Mouse (Mus musculus) heart, adult 18-20 months (tissue): Measurements from ENCODE around the gene Cuedc1. TPM values are rescaled to one million over a fixed set of nuclear protein-coding genes. Genes with fewer than 3 reads are reported as not detected.
A peak's percentile ranks its signal among the peaks of the same experiment; 100 is the strongest.

Source experiments
- DNase-seq, 2 experiments: peaks; one replicate each; pipeline ENCODE4 v3.0.0; 2021 to 2022; ENCODE audit warnings: mixed read lengths in 1 of 2
- long read RNA-seq, 2 experiments: library from polyadenylated mRNA; stranded (forward); transcript quantifications; one replicate each; pipeline ENCODE4 v2.0.0; 2021
- total RNA-seq, 2 experiments: library from RNA; stranded (reverse); gene quantifications; 2 replicates each; pipeline ENCODE4 v1.2.3; 2021

The Cuedc1 gene
- 10 to 100 TPM; 40.0 to 43.8 TPM for total RNA-seq
- long read RNA-seq, experiment 1, transcript Cuedc1-201 (11 exons, 3,180 nt), result major isoform, 10 of 41 reads
- long read RNA-seq, experiment 1, partial matches to known transcripts, result 14 of 41 reads
- long read RNA-seq, experiment 1, other reads (novel, unspliced or antisense), result 16 of 41 reads
- long read RNA-seq, experiment 2, transcript Cuedc1-201 (11 exons, 3,180 nt), result major isoform, 5 of 19 reads
- long read RNA-seq, experiment 2, partial matches to known transcripts, result 4 of 19 reads
- long read RNA-seq, experiment 2, other reads (novel, unspliced or antisense), result 10 of 19 reads

DNA sequence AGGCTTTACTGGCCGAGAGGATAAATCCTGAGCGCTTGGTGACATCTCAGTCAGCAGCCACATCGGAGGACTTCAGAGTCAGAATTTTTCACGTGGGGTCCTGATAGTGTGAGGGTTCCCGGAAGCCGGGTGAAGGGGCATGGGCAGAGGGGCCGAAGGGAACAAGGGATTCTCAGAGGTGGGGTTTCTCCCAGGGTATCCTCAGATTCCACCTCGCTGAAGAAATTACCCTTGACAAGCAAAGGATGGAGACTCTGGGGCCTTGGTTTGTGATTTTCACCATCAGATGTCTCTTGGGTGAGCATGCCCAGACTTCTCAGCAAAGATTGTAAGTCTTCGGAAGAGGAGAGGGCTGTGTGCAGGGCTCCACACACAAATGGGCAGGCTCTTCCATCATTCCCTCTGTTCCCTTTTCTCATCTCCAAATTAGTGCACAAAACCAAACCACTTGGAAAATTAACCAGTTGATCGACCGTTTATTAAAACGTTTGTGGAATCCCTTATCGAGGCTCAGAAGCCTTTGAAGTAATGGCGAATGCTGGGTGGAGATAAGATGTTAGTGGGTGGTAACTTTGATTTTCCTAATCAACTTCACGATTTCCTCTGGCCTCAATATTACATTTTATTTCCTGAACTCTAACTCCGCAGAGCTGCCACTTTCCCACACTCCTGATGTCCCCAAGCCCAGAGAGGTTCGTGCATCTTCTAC, at the start of gene Cuedc1:
Cuedc1 (plus strand) TSS at position 38 of the 709 bp plus-strand sequence.
- peak in 1 of 2 experiments; percentile 39 for DNase-seq

DNA sequence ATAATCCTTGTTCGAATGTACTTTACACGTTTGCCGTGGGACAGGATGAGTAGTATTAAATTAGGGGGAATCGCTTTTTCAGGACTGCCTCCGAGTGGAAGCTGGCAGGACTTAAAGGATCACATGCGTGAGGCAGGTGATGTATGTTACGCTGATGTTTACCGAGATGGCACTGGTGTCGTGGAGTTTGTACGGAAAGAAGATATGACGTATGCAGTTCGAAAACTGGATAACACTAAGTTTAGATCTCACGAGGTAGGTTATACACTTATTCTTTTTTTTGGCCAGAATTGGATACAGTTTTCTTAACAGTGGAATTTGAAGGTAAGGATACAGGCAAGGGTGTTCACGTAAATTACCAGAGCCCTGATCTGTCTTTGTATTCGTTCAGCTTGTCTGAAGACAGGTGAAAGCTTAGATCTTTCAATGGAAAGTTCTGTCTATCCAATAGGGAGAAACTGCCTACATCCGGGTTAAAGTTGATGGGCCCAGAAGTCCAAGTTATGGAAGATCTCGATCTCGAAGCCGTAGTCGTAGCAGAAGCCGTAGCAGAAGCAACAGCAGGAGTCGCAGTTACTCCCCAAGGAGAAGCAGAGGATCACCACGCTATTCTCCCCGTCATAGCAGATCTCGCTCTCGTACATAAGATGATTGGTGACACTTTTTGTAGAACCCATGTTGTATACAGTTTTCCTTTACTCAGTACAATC, 48.7 kb upstream of the Cuedc1 start:
- peak in 1 of 2 experiments; percentile 37 for DNase-seq

DNA sequence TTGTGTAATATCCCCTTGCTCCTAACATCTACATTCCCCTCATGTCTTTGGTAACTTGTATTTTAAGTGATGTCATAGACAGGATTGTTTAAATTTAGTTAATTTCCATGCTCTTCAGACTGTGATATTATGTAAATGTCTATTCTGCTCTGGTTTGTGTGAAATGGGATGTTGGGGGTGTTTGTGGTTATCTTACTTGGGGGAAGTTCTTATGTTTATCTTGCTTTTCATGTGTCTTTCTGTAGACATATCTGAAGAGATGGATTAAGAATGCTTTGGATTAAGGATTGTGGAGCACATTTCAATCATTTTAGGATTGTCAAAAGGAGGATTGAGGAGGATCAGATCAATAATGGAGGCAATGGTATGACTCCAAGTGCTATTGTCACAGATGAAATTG, 48.1 kb upstream of the Cuedc1 start:
- no peak for DNase-seq

DNA sequence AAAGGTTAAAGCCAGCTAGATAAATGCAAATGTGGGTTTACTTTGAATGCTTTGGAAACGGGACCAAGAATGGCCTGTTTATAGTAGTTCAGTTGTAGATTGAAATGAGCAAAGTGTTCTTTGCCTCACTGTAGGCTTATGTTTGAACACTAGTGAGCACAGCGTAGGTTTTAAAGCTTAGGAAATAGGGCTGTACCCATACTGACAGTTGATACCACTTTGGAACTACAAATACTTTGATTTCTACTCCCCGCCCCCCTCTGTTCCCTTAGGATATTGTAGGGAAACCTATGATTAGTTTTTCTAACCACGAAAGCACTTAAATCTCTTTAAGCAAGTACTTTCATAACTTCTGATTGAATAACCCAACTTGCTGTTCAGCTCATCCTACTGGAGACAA, 45.2 kb upstream of the Cuedc1 start:
- DNase-seq, result no peak

DNA sequence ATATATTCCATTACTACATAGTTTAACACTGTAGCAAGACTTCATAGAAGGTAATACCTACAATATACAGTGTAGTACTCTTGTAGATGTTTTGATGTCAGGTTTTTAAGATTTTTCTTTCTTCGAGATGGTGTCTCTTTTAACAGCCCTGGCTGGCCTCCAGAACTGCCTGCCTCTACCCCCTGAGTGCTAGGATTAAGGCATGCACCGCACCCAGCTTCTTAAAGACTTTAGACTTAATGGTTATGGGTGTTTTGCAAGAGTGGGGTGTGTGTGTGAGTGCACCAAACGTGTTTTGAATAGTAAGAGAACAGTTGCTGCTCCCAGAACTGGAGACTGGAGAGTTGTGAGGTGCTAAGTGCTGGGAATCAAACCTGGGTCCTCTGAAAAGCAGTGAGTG, 44.0 kb upstream of the Cuedc1 start:
- no peak for DNase-seq

DNA sequence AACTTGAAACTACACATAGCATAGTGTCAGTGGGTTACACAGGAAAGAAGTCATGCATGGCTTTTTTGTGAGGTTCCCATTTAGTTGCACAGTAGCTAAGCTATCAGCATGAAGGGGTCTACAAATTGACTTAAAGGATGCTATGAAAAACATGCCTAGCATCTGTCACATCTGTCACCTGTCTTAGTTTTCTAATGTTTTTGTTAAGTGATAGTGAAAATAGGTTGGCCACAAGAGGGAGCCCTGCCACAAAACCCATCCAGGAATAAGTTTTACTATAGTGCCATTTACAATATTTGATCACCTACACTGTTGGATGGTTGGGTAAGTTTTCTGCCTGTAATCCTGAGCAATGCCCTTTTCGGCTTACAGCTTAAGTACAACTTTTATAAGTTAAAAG, 43.3 kb upstream of the Cuedc1 start:
- peak; percentile 44 to 81 for DNase-seq

DNA sequence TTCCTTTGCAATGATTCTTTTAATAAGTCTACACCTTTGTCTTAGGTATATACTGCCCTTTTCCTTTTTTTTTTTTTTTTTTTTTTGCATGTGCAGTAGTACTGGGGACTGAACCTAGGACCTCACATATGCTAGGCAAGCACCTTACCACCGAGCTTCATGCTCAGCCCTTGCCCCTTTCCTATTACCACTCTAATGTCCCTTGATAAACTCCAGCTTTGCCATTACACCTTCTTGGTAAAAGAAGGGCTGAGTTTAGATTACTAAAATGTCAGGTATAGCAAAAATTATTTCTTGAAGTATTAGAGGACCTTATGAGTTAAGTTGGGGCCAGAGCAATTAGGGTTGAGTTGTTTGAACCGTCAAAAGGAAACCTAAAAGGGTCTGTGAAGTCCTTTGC, 42.1 kb upstream of the Cuedc1 start:
- DNase-seq, result no peak

DNA sequence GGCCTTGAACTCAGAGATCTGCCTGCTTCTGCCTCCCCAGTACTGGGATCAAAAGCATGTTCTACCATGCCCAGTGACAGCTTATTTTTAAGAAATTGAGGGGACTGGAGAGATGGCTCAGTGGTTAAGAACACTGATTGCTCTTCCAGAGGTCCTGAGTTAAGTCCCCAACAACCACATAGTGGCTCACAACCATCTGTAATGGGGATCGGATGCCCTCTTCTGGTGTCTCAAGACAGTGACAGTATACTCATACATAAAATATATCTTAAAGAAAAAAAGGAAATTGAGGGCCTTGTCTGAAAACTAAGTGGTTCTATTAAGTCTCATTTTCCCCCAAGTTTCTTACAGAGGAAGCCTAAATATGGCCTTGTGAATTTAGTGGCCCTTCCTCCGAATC, 40.1 kb upstream of the Cuedc1 start:
- no peak for DNase-seq

DNA sequence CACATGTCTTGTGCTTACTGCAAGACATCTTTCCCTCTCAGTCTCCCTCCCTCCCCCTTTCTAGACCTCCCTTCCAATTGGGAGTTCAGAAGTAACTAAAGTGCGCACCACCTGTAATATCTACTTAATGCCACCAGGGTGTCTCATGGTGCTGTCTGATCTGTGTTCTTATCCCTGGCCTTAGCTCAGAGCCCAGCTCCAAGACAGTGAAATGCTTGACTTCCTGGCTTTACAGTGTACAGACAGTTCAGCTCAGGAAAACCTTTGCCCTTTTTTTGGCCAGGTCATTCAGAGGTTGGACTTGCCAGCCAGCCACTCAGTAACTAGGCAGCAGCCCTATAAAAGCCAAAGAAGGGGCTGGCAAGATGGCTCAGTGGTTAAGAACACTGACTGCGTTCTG, 38.7 kb upstream of the Cuedc1 start:
- peak; percentile 62 to 72 for DNase-seq

DNA sequence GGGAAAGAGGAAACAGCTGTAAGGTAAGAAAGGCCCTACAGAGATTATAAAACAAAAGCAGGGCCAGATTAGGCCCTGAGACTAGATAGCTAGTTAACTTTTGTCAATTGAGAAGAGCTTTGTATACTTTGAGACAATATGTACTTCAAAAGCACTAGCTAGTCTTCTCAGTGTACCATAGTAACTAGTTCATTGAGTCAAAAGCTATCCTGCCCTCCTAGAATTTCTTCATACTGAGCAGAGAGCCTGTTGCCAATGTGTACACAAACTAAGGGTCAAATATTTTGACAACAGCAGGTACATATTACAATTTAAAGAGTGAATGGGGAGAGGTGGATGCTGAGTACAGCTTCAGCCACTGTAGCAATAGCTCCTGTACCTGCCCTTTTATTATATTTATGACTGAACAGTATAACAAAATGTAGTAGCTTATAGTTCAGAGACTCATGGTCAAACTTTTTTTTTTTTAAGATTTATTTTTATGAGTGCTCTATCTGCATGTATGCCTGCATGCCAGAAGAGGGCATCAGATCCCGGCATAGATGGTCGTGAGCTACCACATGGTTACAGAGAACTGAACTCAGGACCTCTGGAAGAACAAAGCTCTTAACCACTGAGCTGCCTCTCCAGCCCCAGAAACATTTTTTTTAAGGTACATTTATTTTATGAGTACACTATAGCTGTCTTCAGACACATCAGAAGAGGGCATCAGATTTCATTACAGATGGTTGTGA, 35.8 kb upstream of the Cuedc1 start:
- DNase-seq, result no peak

DNA sequence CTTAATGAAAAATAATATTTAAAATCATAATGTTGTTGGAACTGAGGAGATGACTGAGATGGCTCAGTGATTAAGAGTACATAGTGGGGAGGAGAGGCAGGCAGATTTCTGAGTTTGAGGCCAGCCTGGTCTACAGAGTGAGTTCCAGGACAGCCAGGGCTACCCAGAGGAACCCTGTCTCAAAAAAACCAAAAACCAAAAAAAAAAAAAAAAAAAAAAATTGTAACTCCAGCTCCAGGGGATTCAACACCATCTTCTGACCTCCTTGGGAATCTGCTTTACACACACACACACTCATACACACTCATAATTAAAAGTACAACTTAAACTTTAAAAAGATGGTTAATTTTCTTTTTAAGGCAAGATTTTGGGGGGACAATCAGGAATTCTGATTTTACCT, 32.1 kb upstream of the Cuedc1 start:
- DNase-seq, result no peak

DNA sequence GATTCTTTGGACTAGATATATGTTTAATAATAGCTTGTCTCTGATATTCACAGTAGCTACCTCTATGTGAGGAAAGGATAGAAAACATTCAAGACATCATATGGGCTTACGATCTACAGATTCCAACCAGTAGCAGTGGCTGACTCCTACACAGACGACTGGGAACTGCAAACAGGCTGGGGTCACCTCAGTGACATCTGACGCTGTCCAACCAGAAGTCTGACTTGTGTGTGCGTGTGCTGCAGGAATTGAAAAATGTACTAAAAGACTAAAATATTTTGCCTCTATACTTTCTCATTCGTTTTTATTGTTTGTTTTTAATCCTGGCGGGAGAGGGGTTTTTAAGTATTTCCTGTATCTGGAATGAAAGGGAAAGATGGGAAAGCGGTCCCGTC, 30.7 kb upstream of the Cuedc1 start:
- no peak for DNase-seq

DNA sequence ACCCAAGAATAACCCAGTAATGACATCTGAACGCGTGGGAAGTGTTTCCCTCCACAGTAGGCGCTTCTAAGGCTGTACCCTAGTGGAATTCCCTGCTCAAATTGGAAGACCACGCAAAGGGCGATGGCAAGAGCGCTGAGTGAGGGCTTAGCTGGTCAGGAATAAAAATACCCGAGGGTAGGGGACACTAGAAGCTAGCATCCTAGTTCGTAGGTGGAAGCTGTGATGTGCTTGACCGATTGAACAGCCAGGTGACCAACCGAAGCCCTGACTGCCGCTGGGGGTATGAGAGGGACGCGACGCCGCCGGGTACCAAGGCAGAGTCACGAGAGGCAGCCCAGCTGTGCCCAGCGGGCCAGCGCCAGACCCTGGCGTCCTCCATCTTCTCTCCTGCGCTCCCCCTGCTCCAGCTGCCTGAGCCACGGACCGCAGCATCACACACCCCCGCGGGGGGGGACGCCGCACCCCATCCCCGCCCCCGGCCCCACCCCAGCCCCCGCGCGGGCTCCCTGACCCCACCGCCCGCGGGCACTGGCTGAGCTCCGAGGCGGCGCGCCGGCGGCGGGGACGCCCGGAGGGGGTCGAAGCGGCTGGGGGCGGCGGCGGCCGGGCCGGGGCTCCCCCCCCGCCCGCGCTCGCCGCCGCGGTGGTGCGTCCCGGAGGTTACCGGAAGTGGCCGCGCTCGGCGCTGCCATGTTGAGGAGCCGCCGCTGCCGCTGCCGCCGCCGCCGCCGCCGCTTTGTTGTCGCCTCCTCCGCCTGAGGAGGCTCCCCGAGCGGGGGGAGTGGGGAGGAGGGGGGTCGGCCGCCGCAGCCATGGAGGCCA, 30.1 kb upstream of the Cuedc1 start, which contains the start of gene Vezf1:
Vezf1 (plus strand) TSS at position 694 of the 825 bp plus-strand sequence.
- DNase-seq, result peak; percentile 81 to 82

DNA sequence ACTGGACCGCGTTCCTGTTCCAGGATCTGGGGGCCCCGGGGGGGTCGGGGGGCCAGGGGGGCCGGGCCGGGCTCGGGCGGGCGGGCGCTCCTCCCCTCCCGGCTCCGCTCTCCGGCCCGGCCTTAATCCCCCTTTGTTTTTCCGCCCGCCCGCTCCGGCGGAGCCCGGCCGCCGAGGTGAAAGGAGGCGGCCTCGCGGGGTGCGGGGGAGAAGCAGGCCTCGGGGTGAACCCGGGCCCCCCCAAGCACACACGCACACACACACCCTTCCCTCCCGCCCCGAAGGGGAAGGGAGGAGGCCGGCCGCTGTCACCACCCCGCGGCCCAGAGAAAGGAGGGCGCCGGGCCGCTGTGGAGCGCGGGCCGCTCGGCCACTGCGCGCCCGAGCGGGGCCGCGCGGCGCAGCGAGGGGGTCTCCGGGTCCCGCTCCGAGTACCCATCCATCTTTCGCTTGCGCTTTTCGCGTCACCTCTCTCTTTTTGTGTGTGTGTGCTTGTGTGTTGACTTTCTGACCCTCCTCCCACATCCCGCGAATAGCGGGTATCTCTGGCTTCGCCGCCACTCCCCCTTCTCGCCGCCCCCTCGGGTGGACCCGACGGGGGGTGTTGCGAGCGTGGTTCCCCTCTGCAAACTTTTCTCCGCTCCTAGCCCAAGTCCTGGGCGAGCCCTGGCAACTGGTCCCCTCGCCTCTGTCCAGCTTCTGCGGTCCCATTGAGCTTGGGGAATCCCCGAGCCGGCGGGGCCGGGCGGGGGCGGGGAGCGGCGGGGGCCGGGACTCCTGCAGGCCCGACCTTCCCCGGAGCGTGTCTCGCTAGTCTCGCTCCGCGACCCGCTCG, 29.2 kb upstream of the Cuedc1 start:
- peak; percentile 86 to 88 for DNase-seq

DNA sequence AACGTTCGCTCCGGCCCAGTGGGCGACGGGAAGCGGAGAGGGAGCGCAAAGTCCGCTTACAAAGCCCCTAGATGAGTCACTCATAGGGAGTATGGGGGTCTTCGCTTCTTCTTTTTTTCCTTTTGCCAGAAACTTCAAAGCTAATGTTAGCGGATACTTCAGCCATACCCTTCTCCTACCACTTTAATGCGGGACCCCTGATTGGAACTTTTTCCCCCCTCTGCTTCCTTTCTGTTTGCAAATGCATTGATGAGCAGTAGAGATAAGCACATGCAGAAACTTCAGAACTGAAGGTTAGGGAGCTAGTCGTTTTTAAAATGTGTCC, 28.6 kb upstream of the Cuedc1 start:
- no peak for DNase-seq

DNA sequence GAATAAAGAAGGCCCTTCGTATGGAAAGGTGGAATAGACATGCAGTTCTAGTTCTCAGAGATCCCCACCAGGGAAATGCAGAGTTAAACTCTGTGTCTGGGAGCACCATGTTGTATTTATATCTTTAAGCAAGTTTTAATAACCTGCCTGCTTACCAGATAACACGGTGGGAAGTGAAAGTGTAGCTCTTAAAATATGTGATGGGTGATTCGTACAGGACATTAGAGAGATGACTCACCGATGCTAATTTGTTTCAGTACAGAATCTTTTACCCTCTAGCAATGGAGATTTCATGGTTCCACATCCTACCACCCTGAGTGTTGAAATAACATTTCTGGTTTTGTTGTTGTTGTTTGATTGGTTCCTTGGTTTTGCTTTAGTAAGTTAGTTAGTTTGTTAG, 27.5 kb upstream of the Cuedc1 start:
- no peak for DNase-seq

DNA sequence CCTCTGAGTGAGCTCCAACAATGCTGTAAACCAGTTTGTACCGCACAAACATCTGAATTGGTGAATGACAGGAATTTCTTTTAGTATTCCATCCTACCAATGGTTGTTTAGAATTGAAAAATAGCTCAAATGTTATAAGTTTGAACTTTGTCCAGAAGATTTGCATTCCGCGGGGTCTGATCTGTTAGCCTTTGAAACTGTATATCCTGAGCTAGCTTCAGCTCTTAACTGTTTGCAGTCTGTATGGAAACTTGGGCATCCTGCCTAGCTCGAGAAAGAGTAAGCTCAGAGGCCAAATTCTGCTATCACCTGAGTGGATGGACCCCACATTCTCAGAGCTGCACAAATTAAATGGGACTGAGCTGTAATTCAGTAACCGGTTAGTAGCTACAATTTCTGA, 26.7 kb upstream of the Cuedc1 start:
- no peak for DNase-seq

DNA sequence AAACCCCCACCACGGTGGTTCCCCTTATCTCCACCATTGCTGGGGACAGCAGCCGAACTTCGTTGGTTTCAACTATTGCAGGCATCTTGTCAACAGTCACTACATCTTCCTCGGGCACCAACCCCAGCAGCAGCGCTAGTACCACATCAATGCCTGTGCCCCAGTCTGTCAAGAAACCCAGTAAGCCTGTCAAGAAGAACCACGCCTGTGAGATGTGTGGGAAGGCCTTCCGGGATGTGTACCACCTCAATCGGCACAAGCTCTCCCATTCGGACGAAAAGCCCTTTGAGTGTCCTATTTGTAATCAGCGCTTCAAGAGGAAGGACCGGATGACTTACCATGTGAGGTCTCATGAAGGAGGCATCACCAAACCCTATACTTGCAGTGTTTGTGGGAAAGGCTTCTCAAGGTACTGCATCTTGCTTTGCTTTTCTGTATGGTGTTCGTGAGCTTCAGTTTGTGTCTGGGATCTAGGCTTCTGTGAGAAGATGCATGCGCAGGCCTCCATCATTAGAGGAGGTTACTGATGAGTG, 24.4 kb upstream of the Cuedc1 start:
- DNase-seq, result no peak

DNA sequence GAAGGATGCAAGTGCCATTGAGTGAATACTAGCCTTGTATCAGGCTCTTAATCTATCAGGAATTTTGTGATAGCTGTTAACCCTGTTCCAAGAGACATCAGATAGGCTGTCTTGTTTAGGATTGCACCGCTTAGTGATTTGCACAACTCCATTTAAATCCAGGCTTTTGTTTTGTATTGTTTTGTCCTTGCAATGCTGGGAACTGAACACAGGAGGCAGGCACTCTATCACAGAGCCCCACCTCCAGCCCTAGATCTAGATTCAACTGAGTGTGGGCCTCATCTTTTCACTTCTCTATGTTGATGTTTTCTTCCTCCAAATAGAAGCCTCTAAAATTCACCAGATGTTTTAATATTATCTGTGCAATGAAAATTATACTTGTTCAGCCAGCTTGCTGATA, 22.2 kb upstream of the Cuedc1 start:
- DNase-seq, result no peak

DNA sequence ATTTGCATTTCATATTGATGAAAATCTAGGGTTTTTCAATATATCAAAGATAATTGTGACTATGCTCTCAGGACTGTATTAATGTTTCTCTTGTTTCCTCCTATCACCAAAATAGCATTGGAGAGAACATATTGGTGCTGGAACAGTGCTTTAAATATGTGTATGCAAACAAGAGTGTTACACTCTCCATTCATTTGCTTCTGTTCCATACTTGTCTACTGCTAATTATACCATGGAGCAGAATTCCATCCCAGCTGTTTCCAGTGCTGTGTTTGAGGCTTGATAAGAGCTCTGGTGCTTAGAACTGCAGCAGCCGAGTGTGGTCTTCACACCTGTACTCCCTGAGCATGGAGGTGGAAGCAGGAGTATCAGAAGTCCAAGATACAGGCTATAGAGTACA, 21.5 kb upstream of the Cuedc1 start:
- no peak for DNase-seq

DNA sequence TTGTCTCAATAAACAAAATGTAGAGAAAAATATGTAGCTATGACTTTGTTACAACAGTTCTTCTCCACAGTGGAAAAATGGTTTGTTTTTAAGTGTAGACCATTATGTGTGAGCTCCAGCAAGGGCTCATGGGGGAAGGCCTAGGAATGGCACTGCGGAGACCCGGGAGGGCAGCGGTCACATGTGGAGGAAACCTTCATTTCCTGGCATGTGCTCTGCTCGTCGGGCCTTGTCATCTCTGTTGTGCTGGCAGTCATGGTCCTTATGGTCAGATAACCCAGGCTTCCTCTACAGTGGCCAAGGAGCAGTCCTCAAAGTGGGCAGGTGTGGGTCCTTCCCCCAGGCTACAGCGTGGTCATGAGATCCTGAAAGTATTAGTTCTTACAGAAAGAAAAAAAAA, 14.2 kb upstream of the Cuedc1 start:
- DNase-seq, result no peak
